Mouse (Mus musculus): ENCODE measurements around the gene Gstt3. TPM values are rescaled to one million over a fixed set of nuclear protein-coding genes. Genes with fewer than 3 reads are reported as not detected.
A peak's percentile ranks its signal among the peaks of the same experiment; 100 is the strongest.
"Not testable (repeated sequence)": the region's sequence is repeated elsewhere in the genome, so short reads cannot be mapped to it uniquely, and the experiment has no call there.

The Gstt3 gene
- polyA plus RNA-seq, 1 experiment from 2014 or later = 19.9 TPM

DNA sequence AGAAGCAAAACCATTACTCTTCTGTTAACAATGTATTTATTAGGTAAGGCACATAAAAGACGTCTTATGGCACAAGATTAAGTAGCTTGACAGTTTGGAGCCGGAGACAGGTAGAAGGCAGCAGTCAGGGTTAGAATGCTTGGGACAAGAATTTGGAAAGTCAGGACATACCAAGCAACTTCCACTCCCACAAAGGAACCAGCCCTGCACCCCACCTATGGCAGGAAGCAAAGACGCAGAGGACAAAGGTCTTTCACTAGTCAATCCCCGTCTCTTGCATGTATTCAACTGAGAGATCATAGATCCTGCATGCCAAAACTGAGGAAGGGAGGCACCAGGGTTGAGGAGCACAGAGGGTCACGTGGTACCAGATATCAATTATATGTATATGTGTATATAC is 7.1 kb downstream of the Gstt3 start:
- no peaks in the 10 kb centered on the region for H3K36me3 ChIP-seq (ENCODE audit: control insufficient read depth, insufficient read depth, low read length)
- no peak overlapping the region for H3K4me3 ChIP-seq (ENCODE audit: low read depth, low read length)
- no peaks in the 10 kb centered on the region for H3K9me3 ChIP-seq (ENCODE audit: control insufficient read depth, low read length)
- ATAC-seq (ENCODE audit: low read depth) (no peak), DNase-seq (ENCODE audit: low spot score) (no peak)
- H3K4me1 ChIP-seq (ENCODE audit: control insufficient read depth, insufficient read depth, low read length) = 0 out of 2 replicates have a peak, but pooled peaks cover 10% of the 10 kb centered on the region
- no peak overlapping the region for H3K9ac ChIP-seq (ENCODE audit: low read depth, low read length)
- H3K4me2 ChIP-seq (ENCODE audit: low read depth, low read length) = no peak overlapping the region
- no peaks in the 10 kb centered on the region for H3K27me3 ChIP-seq (replicated peaks; ENCODE audit: control insufficient read depth, insufficient read depth, low read length)
- WGBS = 88% methylated on average over 5 of the region's 5 CpGs
- H3K27ac ChIP-seq (replicated peaks; ENCODE audit: low read depth, low read length) = no peak overlapping the region

- peak within 1 kb of the TSS; percentile 97 for H3K4me2 ChIP-seq (ENCODE audit: low read depth, low read length)
- no peaks in the 10 kb centered on the region for H3K27me3 ChIP-seq (replicated peaks; ENCODE audit: control insufficient read depth, insufficient read depth, low read length)
- DNase-seq (ENCODE audit: low spot score) (peak; percentile 97), ATAC-seq (ENCODE audit: low read depth) (peak; percentile 96)
- no peaks in the 10 kb centered on the region for H3K36me3 ChIP-seq (ENCODE audit: control insufficient read depth, insufficient read depth, low read length)
- H3K9ac ChIP-seq (ENCODE audit: low read depth, low read length) = peak within 1 kb of the TSS; percentile 64
- no peak within 1 kb of the TSS; the same call in 1 of the 2 replicates for H3K27ac ChIP-seq (replicated peaks; ENCODE audit: low read depth, low read length)
- 0% methylated on average over 38 of the region's 47 CpGs for WGBS
- H3K9me3 ChIP-seq (ENCODE audit: control insufficient read depth, low read length) = no peaks in the 10 kb centered on the region
- 0 out of 2 replicates have a peak, but pooled peaks cover 10% of the 10 kb centered on the region for H3K4me1 ChIP-seq (ENCODE audit: control insufficient read depth, insufficient read depth, low read length)
- peak within 1 kb of the TSS; percentile 57 for H3K4me3 ChIP-seq (ENCODE audit: low read depth, low read length)
Measured at GRCm38 (mm10) chr10:75772795-75773664, 8.2 kb downstream of the Gstt3 start, which contains the start of gene Ddt. Ddt (minus strand) TSS chr10:75773414.

GRCm38 (mm10) chr10:75767756-75768155 is 13.5 kb downstream of the Gstt3 start:
- H3K4me3 ChIP-seq (ENCODE audit: low read depth, low read length); ATAC-seq (ENCODE audit: low read depth); DNase-seq (ENCODE audit: low spot score); H3K36me3 ChIP-seq (ENCODE audit: control insufficient read depth, insufficient read depth, low read length); H3K4me2 ChIP-seq (ENCODE audit: low read depth, low read length); H3K9me3 ChIP-seq (ENCODE audit: control insufficient read depth, low read length); H3K27me3 ChIP-seq (replicated peaks; ENCODE audit: control insufficient read depth, insufficient read depth, low read length); H3K9ac ChIP-seq (ENCODE audit: low read depth, low read length); H3K27ac ChIP-seq (replicated peaks; ENCODE audit: low read depth, low read length): not testable (repeated sequence)
- 35% methylated on average over 5 of the region's 5 CpGs for WGBS
- H3K4me1 ChIP-seq (ENCODE audit: control insufficient read depth, insufficient read depth, low read length) = peaks cover 15% of the 10 kb centered on the region; the same call in 1 of the 2 replicates

DNA sequence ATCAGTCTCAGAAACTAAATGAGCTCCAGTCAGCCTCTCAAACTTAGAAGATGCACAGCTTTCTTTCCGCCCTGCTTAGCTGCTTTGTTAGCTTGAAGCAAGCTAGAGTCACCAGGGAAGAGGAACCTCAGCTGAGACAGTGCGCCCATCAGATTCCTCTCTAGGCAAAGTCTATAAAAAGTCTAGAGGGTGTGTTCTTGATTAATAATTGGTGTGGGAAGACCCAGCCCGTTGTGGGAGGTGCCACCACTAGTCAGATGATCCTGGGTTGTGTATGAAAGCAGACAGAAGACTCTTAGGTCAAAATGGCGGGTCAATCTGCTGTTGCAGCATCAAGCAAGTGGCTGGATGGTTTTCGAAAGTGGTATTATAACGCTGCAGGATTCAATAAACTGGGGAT is 14.4 kb downstream of the Gstt3 start:
- Histone ChIP-seq H3K9me3 (ENCODE audit: control insufficient read depth, low read length) (no peaks in the 10 kb centered on the region), H3K9ac (ENCODE audit: low read depth, low read length) (no peak overlapping the region), H3K4me3 (ENCODE audit: low read depth, low read length) (no peak overlapping the region), H3K27ac (replicated peaks; ENCODE audit: low read depth, low read length) (no peak overlapping the region), H3K4me2 (ENCODE audit: low read depth, low read length) (no peak overlapping the region), H3K27me3 (replicated peaks; ENCODE audit: control insufficient read depth, insufficient read depth, low read length) (no peaks in the 10 kb centered on the region), H3K4me1 (ENCODE audit: control insufficient read depth, insufficient read depth, low read length) (peaks cover 7% of the 10 kb centered on the region; the same call in 1 of the 2 replicates), H3K36me3 (ENCODE audit: control insufficient read depth, insufficient read depth, low read length) (no peaks in the 10 kb centered on the region)
- ATAC-seq (ENCODE audit: low read depth) (no peak), DNase-seq (ENCODE audit: low spot score) (no peak)
- 89% methylated on average over 6 of the region's 6 CpGs for WGBS

GRCm38 (mm10) chr10:75764519-75765473 is 16.4 kb downstream of the Gstt3 start:
- Histone ChIP-seq H3K36me3 (ENCODE audit: control insufficient read depth, insufficient read depth, low read length) (0 out of 2 replicates have a peak, but pooled peaks cover 7% of the 10 kb centered on the region), H3K27me3 (replicated peaks; ENCODE audit: control insufficient read depth, insufficient read depth, low read length) (no peaks in the 10 kb centered on the region), H3K27ac (replicated peaks; ENCODE audit: low read depth, low read length) (no peak overlapping the region; the same call in 1 of the 2 replicates), H3K4me2 (ENCODE audit: low read depth, low read length) (peak overlapping the region; percentile 90), H3K9me3 (ENCODE audit: control insufficient read depth, low read length) (no peaks in the 10 kb centered on the region), H3K9ac (ENCODE audit: low read depth, low read length) (peak overlapping the region; percentile 60), H3K4me1 (ENCODE audit: control insufficient read depth, insufficient read depth, low read length) (peaks cover 7% of the 10 kb centered on the region; the same call in 1 of the 2 replicates), H3K4me3 (ENCODE audit: low read depth, low read length) (peak overlapping the region; percentile 83)
- DNase-seq (ENCODE audit: low spot score) (peak; percentile 78), ATAC-seq (ENCODE audit: low read depth) (peak; percentile 16)
- WGBS = under 1% methylated on average over 27 of the region's 27 CpGs

- Histone ChIP-seq H3K36me3 (ENCODE audit: control insufficient read depth, insufficient read depth, low read length) (0 out of 2 replicates have a peak, but pooled peaks cover 8% of the 10 kb centered on the region), H3K4me2 (ENCODE audit: low read depth, low read length) (peak within 1 kb of the TSS; percentile 90), H3K9ac (ENCODE audit: low read depth, low read length) (peak within 1 kb of the TSS; percentile 82), H3K4me3 (ENCODE audit: low read depth, low read length) (peak within 1 kb of the TSS; percentile 83), H3K27ac (replicated peaks; ENCODE audit: low read depth, low read length) (peak within 1 kb of the TSS; percentile 72; the same call in 1 of the 2 replicates), H3K27me3 (replicated peaks; ENCODE audit: control insufficient read depth, insufficient read depth, low read length) (no peaks in the 10 kb centered on the region), H3K9me3 (ENCODE audit: control insufficient read depth, low read length) (no peaks in the 10 kb centered on the region), H3K4me1 (ENCODE audit: control insufficient read depth, insufficient read depth, low read length) (peaks cover 7% of the 10 kb centered on the region; the same call in 1 of the 2 replicates)
- DNase-seq (ENCODE audit: low spot score) (peak; percentile 99), ATAC-seq (ENCODE audit: low read depth) (peak; percentile 99)
- WGBS = under 1% methylated on average over 48 of the region's 61 CpGs
Measured at GRCm38 (mm10) chr10:75763682-75764518, 17.3 kb downstream of the Gstt3 start, which contains the start of gene Cabin1. Cabin1 (minus strand) TSS chr10:75764341.

GRCm38 (mm10) chr10:75762413-75762812 is 18.8 kb downstream of the Gstt3 start:
- Histone ChIP-seq H3K9me3 (ENCODE audit: control insufficient read depth, low read length) (no peaks in the 10 kb centered on the region), H3K9ac (ENCODE audit: low read depth, low read length) (no peak overlapping the region), H3K27ac (replicated peaks; ENCODE audit: low read depth, low read length) (no peak overlapping the region), H3K27me3 (replicated peaks; ENCODE audit: control insufficient read depth, insufficient read depth, low read length) (no peaks in the 10 kb centered on the region), H3K4me2 (ENCODE audit: low read depth, low read length) (no peak overlapping the region), H3K4me1 (ENCODE audit: control insufficient read depth, insufficient read depth, low read length) (peaks cover 7% of the 10 kb centered on the region; the same call in 1 of the 2 replicates), H3K4me3 (ENCODE audit: low read depth, low read length) (no peak overlapping the region), H3K36me3 (ENCODE audit: control insufficient read depth, insufficient read depth, low read length) (peaks cover 18% of the 10 kb centered on the region; the same call in 1 of the 2 replicates)
- DNase-seq (ENCODE audit: low spot score) = no peak
- WGBS = 98% methylated on average over 3 of the region's 3 CpGs
- no peak for ATAC-seq (ENCODE audit: low read depth)
